Mouse (Mus musculus): Measurements from ENCODE around the gene Sobp. TPM values are rescaled to one million over a fixed set of nuclear protein-coding genes. Genes with fewer than 3 reads are reported as not detected.

The Sobp gene
- polyA plus RNA-seq, 1 experiment from 2014 or later = 8.9 TPM

GRCm38 (mm10) chr10:42978346-42978745 is 196.0 kb downstream of the Sobp start:
- no peak overlapping the region for H3K9ac ChIP-seq
- no peak overlapping the region for H3K27ac ChIP-seq
- H3K4me2 ChIP-seq = no peak overlapping the region
- H3K27me3 ChIP-seq = peaks cover 21% of the 10 kb centered on the region
- no peak for ATAC-seq (ENCODE audit: low FRiP score)
- no peaks in the 10 kb centered on the region for H3K36me3 ChIP-seq (replicated peaks)
- WGBS = 57% methylated on average over 3 of the region's 3 CpGs
- no peaks in the 10 kb centered on the region; the same call in 1 of the 2 replicates for H3K4me1 ChIP-seq
- no peaks in the 10 kb centered on the region for H3K9me3 ChIP-seq
- no peak overlapping the region for H3K4me3 ChIP-seq (replicated peaks)

GRCm38 (mm10) chr10:42976577-42976976 is 197.8 kb downstream of the Sobp start:
- 86% methylated on average over 6 of the region's 6 CpGs for WGBS
- Histone ChIP-seq H3K27ac (no peak overlapping the region), H3K36me3 (replicated peaks) (no peaks in the 10 kb centered on the region), H3K9ac (no peak overlapping the region), H3K4me1 (no peaks in the 10 kb centered on the region; the same call in 1 of the 2 replicates), H3K9me3 (no peaks in the 10 kb centered on the region), H3K4me3 (replicated peaks) (no peak overlapping the region), H3K27me3 (peaks cover 21% of the 10 kb centered on the region), H3K4me2 (no peak overlapping the region)
- ATAC-seq (ENCODE audit: low FRiP score) = no peak

GRCm38 (mm10) chr10:42973537-42973936 is 200.8 kb downstream of the Sobp start:
- Histone ChIP-seq H3K4me2 (no peak overlapping the region), H3K27me3 (peaks cover 14% of the 10 kb centered on the region), H3K9ac (no peak overlapping the region), H3K4me1 (peaks cover 16% of the 10 kb centered on the region), H3K36me3 (replicated peaks) (no peaks in the 10 kb centered on the region), H3K4me3 (replicated peaks) (no peak overlapping the region), H3K9me3 (no peaks in the 10 kb centered on the region), H3K27ac (no peak overlapping the region)
- WGBS = 71% methylated on average over 4 of the region's 4 CpGs
- ATAC-seq (ENCODE audit: low FRiP score) = no peak

GRCm38 (mm10) chr10:42972504-42973172 is 201.7 kb downstream of the Sobp start:
- Histone ChIP-seq H3K9me3 (no peaks in the 10 kb centered on the region), H3K27me3 (peaks cover 14% of the 10 kb centered on the region), H3K4me1 (peaks cover 20% of the 10 kb centered on the region), H3K27ac (no peak overlapping the region), H3K36me3 (replicated peaks) (no peaks in the 10 kb centered on the region), H3K4me2 (0 out of 2 replicates have a peak overlapping the region, but pooled peaks have one; percentile 0), H3K9ac (no peak overlapping the region), H3K4me3 (replicated peaks) (no peak overlapping the region)
- WGBS = 27% methylated on average over 18 of the region's 18 CpGs
- ATAC-seq (ENCODE audit: low FRiP score) = peak; percentile 69

GRCm38 (mm10) chr10:42968332-42968731 is 206.0 kb downstream of the Sobp start:
- no peak for ATAC-seq (ENCODE audit: low FRiP score)
- peaks cover 20% of the 10 kb centered on the region for H3K4me1 ChIP-seq
- WGBS = 2% methylated on average over 2 of the region's 2 CpGs

GRCm38 (mm10) chr10:42963061-42963460 is 211.3 kb downstream of the Sobp start:
- 91% methylated on average over 2 of the region's 2 CpGs for WGBS
- no peak overlapping the region for H3K4me2 ChIP-seq
- no peaks in the 10 kb centered on the region for H3K36me3 ChIP-seq (replicated peaks)
- H3K9me3 ChIP-seq = no peaks in the 10 kb centered on the region
- ATAC-seq (ENCODE audit: low FRiP score) = no peak
- no peak overlapping the region for H3K9ac ChIP-seq
- no peak overlapping the region for H3K27ac ChIP-seq
- peaks cover 11% of the 10 kb centered on the region for H3K4me1 ChIP-seq
- no peak overlapping the region for H3K4me3 ChIP-seq (replicated peaks)
- H3K27me3 ChIP-seq = no peaks in the 10 kb centered on the region

More at GRCm38 (mm10) chr10:42968332-42968731, 206.0 kb downstream of the Sobp start:
- Histone ChIP-seq H3K36me3 (replicated peaks) (no peaks in the 10 kb centered on the region), H3K27me3 (no peaks in the 10 kb centered on the region), H3K9me3 (no peaks in the 10 kb centered on the region), H3K9ac (no peak overlapping the region), H3K4me3 (replicated peaks) (no peak overlapping the region), H3K4me2 (no peak overlapping the region), H3K27ac (0 out of 2 replicates have a peak overlapping the region, but pooled peaks have one; percentile 46)

GRCm38 (mm10) chr10:42962655-42963054 is 211.7 kb downstream of the Sobp start:
- Histone ChIP-seq H3K27me3 (peaks cover 3% of the 10 kb centered on the region), H3K4me1 (peaks cover 14% of the 10 kb centered on the region), H3K9me3 (no peaks in the 10 kb centered on the region), H3K4me3 (replicated peaks) (no peak overlapping the region), H3K9ac (no peak overlapping the region), H3K4me2 (no peak overlapping the region), H3K27ac (no peak overlapping the region), H3K36me3 (replicated peaks) (no peaks in the 10 kb centered on the region)
- WGBS = 94% methylated on average over 13 of the region's 13 CpGs
- no peak for ATAC-seq (ENCODE audit: low FRiP score)

- H3K9ac ChIP-seq = no peak overlapping the region
- no peak overlapping the region for H3K4me2 ChIP-seq
- H3K9me3 ChIP-seq = no peaks in the 10 kb centered on the region
- H3K36me3 ChIP-seq (replicated peaks) = no peaks in the 10 kb centered on the region
- peaks cover 14% of the 10 kb centered on the region for H3K4me1 ChIP-seq
- H3K27ac ChIP-seq = no peak overlapping the region
- no peak for ATAC-seq (ENCODE audit: low FRiP score)
- no peak overlapping the region for H3K4me3 ChIP-seq (replicated peaks)
- 85% methylated on average over 6 of the region's 6 CpGs for WGBS
- H3K27me3 ChIP-seq = peaks cover 7% of the 10 kb centered on the region
Observed at GRCm38 (mm10) chr10:42962181-42962601, 212.1 kb downstream of the Sobp start.

GRCm38 (mm10) chr10:42961771-42962170 is 212.6 kb downstream of the Sobp start:
- WGBS = 71% methylated on average over 6 of the region's 6 CpGs
- H3K27me3 ChIP-seq = peaks cover 12% of the 10 kb centered on the region
- H3K4me2 ChIP-seq = no peak overlapping the region
- no peak for ATAC-seq (ENCODE audit: low FRiP score)
- H3K4me1 ChIP-seq = peaks cover 14% of the 10 kb centered on the region
- H3K27ac ChIP-seq = no peak overlapping the region
- H3K9me3 ChIP-seq = no peaks in the 10 kb centered on the region
- H3K4me3 ChIP-seq (replicated peaks) = no peak overlapping the region
- no peaks in the 10 kb centered on the region for H3K36me3 ChIP-seq (replicated peaks)
- H3K9ac ChIP-seq = no peak overlapping the region

GRCm38 (mm10) chr10:42958686-42959085 is 215.6 kb downstream of the Sobp start:
- 53% methylated on average over 4 of the region's 4 CpGs for WGBS
- Histone ChIP-seq H3K4me1 (peaks cover 14% of the 10 kb centered on the region), H3K9me3 (no peaks in the 10 kb centered on the region), H3K36me3 (replicated peaks) (no peaks in the 10 kb centered on the region), H3K4me2 (peak overlapping the region; percentile 59), H3K27ac (no peak overlapping the region), H3K9ac (peak overlapping the region; percentile 40; the same call in 1 of the 2 replicates), H3K27me3 (peaks cover 22% of the 10 kb centered on the region), H3K4me3 (replicated peaks) (no peak overlapping the region)
- peak; percentile 34; the same call in 1 of the 2 replicates for ATAC-seq (ENCODE audit: low FRiP score)

- Histone ChIP-seq H3K4me1 (peaks cover 14% of the 10 kb centered on the region), H3K9ac (peak overlapping the region; percentile 40), H3K4me2 (peak overlapping the region; percentile 59), H3K36me3 (replicated peaks) (no peaks in the 10 kb centered on the region), H3K9me3 (no peaks in the 10 kb centered on the region), H3K27ac (no peak overlapping the region), H3K4me3 (replicated peaks) (peak overlapping the region; percentile 38), H3K27me3 (peaks cover 25% of the 10 kb centered on the region)
- ATAC-seq (ENCODE audit: low FRiP score) = peak; percentile 88
- WGBS = 6% methylated on average over 21 of the region's 21 CpGs
Observed at GRCm38 (mm10) chr10:42957881-42958651, 216.3 kb downstream of the Sobp start.

- Histone ChIP-seq H3K36me3 (replicated peaks) (no peaks in the 10 kb centered on the region), H3K27me3 (peaks cover 25% of the 10 kb centered on the region), H3K9ac (no peak overlapping the region), H3K9me3 (no peaks in the 10 kb centered on the region), H3K4me3 (replicated peaks) (no peak overlapping the region), H3K27ac (no peak overlapping the region), H3K4me1 (peaks cover 29% of the 10 kb centered on the region), H3K4me2 (no peak overlapping the region)
- WGBS = 97% methylated on average over 3 of the region's 3 CpGs
- ATAC-seq (ENCODE audit: low FRiP score) = no peak
Observed at GRCm38 (mm10) chr10:42955205-42955604, 219.1 kb downstream of the Sobp start.

Measured in forebrain, embryonic 12.5 days (tissue).